Mouse (Mus musculus) bone marrow macrophage, adult 2 months (primary cell): ENCODE results near the gene Gusb. TPM values are rescaled to one million over a fixed set of nuclear protein-coding genes. Genes with fewer than 3 reads are reported as not detected.
A peak's percentile ranks its signal among the peaks of the same experiment; 100 is the strongest.

Experiments
- H3K27ac ChIP-seq: 2 replicates; pipeline ENCODE4 v1.5.1; 2012; ENCODE audit warnings: low read depth, low read length; ENCODE audit not compliant: insufficient read depth
- H3K4me1 ChIP-seq: 2 replicates; pipeline ENCODE4 v1.6.1; 2012; ENCODE audit warnings: low read length; ENCODE audit not compliant: control insufficient read depth, insufficient read depth
- H3K4me3 ChIP-seq: 2 replicates; pipeline ENCODE4 v1.5.1; 2012; ENCODE audit warnings: mild to moderate bottlenecking, low read length, moderate library complexity; ENCODE audit not compliant: insufficient read depth
- CTCF ChIP-seq: IDR thresholded peaks from 2 replicates; pipeline ENCODE4 v1.5.1; 2012; ENCODE audit warnings: low read depth, mild to moderate bottlenecking, low read length, moderate library complexity
- POLR2A ChIP-seq: IDR thresholded peaks from 2 replicates; pipeline ENCODE4 v1.6.1; 2012; ENCODE audit warnings: mild to moderate bottlenecking, low read depth, low read length, borderline replicate concordance
- polyA plus RNA-seq: library from polyadenylated mRNA; stranded (reverse); fragments of >200 nt; gene quantifications from 2 replicates; pipeline ENCODE4 v1.2.4, GENCODE M21; 2012; ENCODE audit not compliant: missing spikeins, insufficient read depth, insufficient read length

The Gusb gene
- polyA plus RNA-seq, result 340 and 349 TPM in 2 replicates

- peak; percentile 72; the same call in 1 of the 2 replicates for TF ChIP-seq POLR2A
- no peak for TF ChIP-seq CTCF
- Histone ChIP-seq H3K27ac (peak within 1 kb of the TSS; percentile 91), H3K4me3 (peak within 1 kb of the TSS; percentile 73), H3K4me1 (peaks cover 25% of the 10 kb centered on the region)
Observed at GRCm38 (mm10) chr5:130002301-130003146, at the start of gene Gusb. TSS of gene Gusb (minus strand) at chr5:130003049.

DNA sequence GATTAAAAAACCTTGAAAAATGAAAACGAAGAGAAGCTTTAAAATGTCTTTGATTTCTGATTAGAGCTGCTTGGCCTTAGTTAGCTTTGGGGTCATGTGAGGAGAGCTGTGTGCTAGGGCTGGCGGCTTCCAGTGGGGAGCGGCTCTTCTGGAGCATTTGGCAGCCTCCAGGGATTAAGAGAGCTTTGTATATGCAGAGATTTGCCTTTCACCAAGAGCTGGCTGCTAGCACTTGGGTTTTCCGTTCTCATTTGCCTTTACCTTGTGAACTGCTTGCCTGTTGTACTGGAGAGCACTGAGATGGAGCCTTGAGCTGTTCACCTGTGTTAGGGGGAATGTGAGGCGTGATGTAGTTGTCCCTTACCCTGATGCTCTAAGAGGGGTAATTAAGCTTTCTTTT is 49.7 kb upstream of the Gusb start:
- TF ChIP-seq CTCF, result no peak
- TF ChIP-seq POLR2A, result no peak
- no peak overlapping the region for H3K27ac ChIP-seq
- H3K4me3 ChIP-seq, result no peak overlapping the region
- no peaks in the 10 kb centered on the region for H3K4me1 ChIP-seq

- H3K4me1 ChIP-seq, result no peaks in the 10 kb centered on the region
Observed at GRCm38 (mm10) chr5:130051073-130051860, 48.4 kb upstream of the Gusb start.

DNA sequence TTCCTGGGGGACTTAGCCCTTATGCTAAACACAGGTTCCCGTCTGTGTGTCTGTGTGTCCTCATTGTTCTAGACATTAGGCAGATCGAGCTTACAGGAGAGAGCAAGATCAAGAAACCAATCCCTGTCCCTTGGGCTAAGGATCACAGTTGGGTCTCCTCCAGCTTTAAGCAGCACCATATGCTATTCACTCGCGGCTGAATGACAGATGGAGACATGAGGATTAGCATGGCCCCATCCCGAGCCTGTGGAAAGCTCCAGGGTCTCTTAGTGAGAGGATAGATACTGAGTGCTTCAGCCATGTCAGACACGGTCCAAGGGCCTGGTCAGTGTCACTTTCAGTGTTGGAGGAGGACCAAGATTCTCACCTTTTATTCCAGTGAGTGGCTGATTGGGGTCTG is 47.6 kb upstream of the Gusb start:
- H3K4me3 ChIP-seq, result no peak overlapping the region
- H3K4me1 ChIP-seq, result no peaks in the 10 kb centered on the region
- H3K27ac ChIP-seq, result no peak overlapping the region
- TF ChIP-seq POLR2A (no peak), CTCF (no peak)

More at GRCm38 (mm10) chr5:130051073-130051860, 48.4 kb upstream of the Gusb start:
- Histone ChIP-seq H3K27ac (no peak overlapping the region), H3K4me3 (no peak overlapping the region)
- no peak for TF ChIP-seq CTCF
- no peak for TF ChIP-seq POLR2A

DNA sequence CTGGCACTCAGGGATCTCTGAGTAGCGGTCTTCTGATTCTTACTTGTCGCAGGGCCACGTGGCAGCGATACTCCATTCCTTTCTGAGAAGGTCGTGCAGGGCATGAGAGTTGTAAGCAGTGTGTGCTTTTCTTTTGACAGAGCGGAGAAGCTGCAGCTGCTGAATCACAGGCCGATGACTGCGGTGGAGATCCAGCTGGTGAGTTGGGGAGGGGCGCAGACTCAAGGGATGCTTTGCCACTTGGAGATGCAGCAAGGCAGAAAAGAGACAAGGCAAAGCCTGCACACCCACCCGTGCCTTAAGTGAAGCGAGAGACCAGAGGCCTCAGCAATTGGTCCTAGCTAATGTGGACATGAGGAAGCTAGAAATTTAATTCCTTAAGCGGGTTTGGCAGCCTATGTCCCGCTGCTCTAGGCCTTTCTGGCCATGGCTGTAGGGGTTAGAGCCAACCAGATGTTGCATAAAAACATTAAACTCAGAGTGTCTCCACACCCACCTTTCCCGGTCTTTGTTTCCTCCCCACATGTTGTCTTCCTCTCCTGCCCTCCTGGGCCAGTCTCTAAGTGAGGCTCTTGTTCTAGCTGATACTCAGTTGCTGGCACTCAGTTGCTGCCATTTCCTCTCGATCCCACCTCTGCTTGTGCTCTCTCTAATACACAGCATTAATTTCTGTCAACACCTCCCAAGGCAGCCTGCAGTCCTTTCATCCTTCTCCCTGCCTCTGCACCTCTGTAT is 46.1 kb upstream of the Gusb start:
- peaks cover under 1% of the 10 kb centered on the region; the same call in 1 of the 2 replicates for H3K4me1 ChIP-seq
- H3K4me3 ChIP-seq, result no peak overlapping the region
- no peak for TF ChIP-seq POLR2A
- TF ChIP-seq CTCF, result no peak
- no peak overlapping the region for H3K27ac ChIP-seq

DNA sequence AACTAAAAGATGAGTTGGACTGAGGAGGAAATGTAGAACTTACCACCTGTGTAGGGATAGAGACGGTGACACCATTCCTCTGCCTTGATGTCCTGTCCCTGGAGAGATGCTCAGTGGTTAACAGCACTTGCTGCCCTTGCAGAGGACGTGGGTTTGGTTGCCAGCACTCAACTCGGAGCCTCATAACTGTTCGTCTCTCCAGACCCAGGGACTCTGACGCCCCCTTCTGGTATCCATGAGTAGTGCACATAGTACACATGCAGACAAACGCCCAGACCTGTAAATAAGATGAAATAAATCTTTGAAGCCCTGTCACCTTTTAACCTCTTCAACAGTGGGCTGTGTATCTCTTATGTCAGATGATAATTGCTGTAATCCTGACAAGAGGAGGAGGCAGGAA is 44.2 kb upstream of the Gusb start:
- Histone ChIP-seq H3K4me3 (no peak overlapping the region), H3K4me1 (peaks cover 3% of the 10 kb centered on the region; the same call in 1 of the 2 replicates), H3K27ac (no peak overlapping the region)
- TF ChIP-seq CTCF (peak; percentile 52), POLR2A (no peak)

GRCm38 (mm10) chr5:130046589-130046988 is 43.7 kb upstream of the Gusb start:
- no peak overlapping the region for H3K4me3 ChIP-seq
- no peak for TF ChIP-seq POLR2A
- TF ChIP-seq CTCF, result no peak
- H3K4me1 ChIP-seq, result peaks cover 3% of the 10 kb centered on the region; the same call in 1 of the 2 replicates
- no peak overlapping the region for H3K27ac ChIP-seq

DNA sequence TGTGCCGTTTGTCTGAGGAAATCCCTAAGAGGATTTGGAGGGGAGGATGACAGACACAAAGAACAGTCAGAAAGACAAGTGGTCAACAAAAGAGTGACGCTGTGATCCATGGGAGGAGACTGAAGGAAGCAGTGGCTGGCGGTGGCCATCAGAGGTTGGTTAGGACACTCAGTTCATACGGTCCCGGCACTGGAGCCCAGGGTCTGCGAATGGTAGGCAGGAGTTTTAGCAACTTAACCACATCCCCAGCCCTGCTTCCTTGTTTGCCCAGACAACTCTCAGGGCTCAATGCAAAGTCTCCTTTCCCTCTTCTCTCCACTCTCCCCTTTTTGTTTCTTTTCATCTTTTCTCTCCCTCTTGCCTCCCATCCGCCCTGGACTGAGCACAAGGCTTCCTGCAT is 43.3 kb upstream of the Gusb start:
- Histone ChIP-seq H3K4me1 (peaks cover 5% of the 10 kb centered on the region), H3K27ac (no peak overlapping the region)
- TF ChIP-seq POLR2A (no peak), CTCF (no peak)

DNA sequence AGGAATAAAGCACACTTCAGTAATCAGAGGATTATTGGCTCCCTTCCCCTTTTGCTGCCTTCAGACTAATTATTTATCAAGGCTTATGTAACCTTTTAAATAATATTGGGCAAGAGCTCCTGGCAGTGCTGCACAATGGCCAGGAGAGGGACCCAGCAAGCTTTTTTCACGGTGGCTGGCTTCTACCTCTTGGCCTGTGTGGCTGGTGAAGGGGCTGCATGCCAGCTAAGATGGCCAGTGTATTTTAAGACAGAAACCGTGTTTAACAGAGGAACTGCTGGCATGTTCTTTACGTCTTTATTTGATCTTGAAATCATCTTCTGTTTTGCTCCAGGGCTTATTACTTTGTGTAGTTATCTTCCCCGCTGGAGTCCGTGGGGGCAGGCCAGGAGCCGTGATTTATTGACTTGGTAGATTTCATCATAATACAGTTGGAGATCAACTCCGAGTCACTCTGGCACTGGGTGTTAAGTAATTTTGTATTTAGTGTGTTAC is 41.4 kb upstream of the Gusb start:
- Histone ChIP-seq H3K4me1 (peaks cover 5% of the 10 kb centered on the region), H3K27ac (no peak overlapping the region), H3K4me3 (no peak overlapping the region)
- peak; percentile 39; the same call in 1 of the 2 replicates for TF ChIP-seq CTCF
- TF ChIP-seq POLR2A, result no peak

More for the DNA sequence above, 43.3 kb upstream of the Gusb start:
- no peak overlapping the region for H3K4me3 ChIP-seq
